Mouse (Mus musculus) MEL (cell line): ENCODE data around the gene Sept3. TPM values are rescaled to one million over a fixed set of nuclear protein-coding genes. Genes with fewer than 3 reads are reported as not detected.
A peak's percentile ranks its signal among the peaks of the same experiment; 100 is the strongest.

Experiments used
- DNase-seq: peaks from one replicate; pipeline ENCODE4 v3.0.0; 2011; ENCODE audit warnings: low read depth, low spot score
- H3K27ac ChIP-seq: 2 replicates; pipeline ENCODE4 v1.5.1; 2012; ENCODE audit warnings: low read depth, mild to moderate bottlenecking, control low read depth, low read length, moderate library complexity; ENCODE audit not compliant: control insufficient read depth
- H3K27me3 ChIP-seq, 2 experiments: fragments of 150-350 bp in 1 of 2; sonication (generic) in 1 of 2; 2 replicates each; pipeline ENCODE4 v1.6.1; 2012; ENCODE audit warnings: low read length in 2 of 2, mild to moderate bottlenecking in 2 of 2, improper control_type of control experiment in 1 of 2, moderate library complexity in 1 of 2; ENCODE audit not compliant: insufficient read depth in 2 of 2, control insufficient read depth in 1 of 2
- H3K36me3 ChIP-seq, 2 experiments: 2 replicates each; pipeline ENCODE4 v1.6.1; 2012 to 2014; ENCODE audit warnings: low read length in 2 of 2, improper control_type of control experiment in 1 of 2, inconsistent platforms in 1 of 2, mild to moderate bottlenecking in 1 of 2; ENCODE audit not compliant: insufficient read depth in 2 of 2, control insufficient read depth in 1 of 2
- H3K4me1 ChIP-seq, 2 experiments: fragments of 150-350 bp in 1 of 2; sonication (generic) in 1 of 2; 2 replicates each; pipeline ENCODE4 v1.6.1; 2012; ENCODE audit warnings: low read length in 2 of 2, improper control_type of control experiment in 1 of 2, mild to moderate bottlenecking in 1 of 2; ENCODE audit not compliant: insufficient read depth in 2 of 2, control insufficient read depth in 1 of 2
- H3K4me3 ChIP-seq, 2 experiments: fragments of 150-350 bp in 1 of 2; sonication (generic) in 1 of 2; 2 replicates each; pipeline ENCODE4 v1.5.1; 2012; ENCODE audit warnings: low read depth in 2 of 2, low read length in 2 of 2, mild to moderate bottlenecking in 2 of 2, moderate library complexity in 2 of 2, control low read depth in 1 of 2, improper control_type of control experiment in 1 of 2; ENCODE audit not compliant: control insufficient read depth in 1 of 2, insufficient read depth in 1 of 2
- H3K79me2 ChIP-seq: 2 replicates; pipeline ENCODE4 v1.6.1; 2012; ENCODE audit warnings: mild to moderate bottlenecking, low read length, moderate library complexity; ENCODE audit not compliant: control insufficient read depth, poor library complexity, insufficient read depth
- H3K9ac ChIP-seq: 2 replicates; pipeline ENCODE4 v1.6.1; 2012; ENCODE audit warnings: low read depth, mild to moderate bottlenecking, control low read depth, low read length, moderate library complexity; ENCODE audit not compliant: control insufficient read depth, poor library complexity, severe bottlenecking
- H3K9me3 ChIP-seq: fragments of 150-350 bp; sonication (generic); replicated peaks from 2 replicates; pipeline ENCODE4 v1.6.1; 2012; ENCODE audit warnings: mild to moderate bottlenecking, low read length, improper control_type of control experiment, moderate library complexity; ENCODE audit not compliant: insufficient read depth
- BHLHE40 ChIP-seq: IDR thresholded peaks from 2 replicates; pipeline ENCODE4 v1.6.1; 2012; ENCODE audit warnings: low read depth, mild to moderate bottlenecking, inconsistent platforms, low read length, improper control_type of control experiment, borderline replicate concordance
- CHD1 ChIP-seq: IDR thresholded peaks from 2 replicates; pipeline ENCODE4 v1.6.1; 2012; ENCODE audit warnings: low read depth, mild to moderate bottlenecking, inconsistent platforms, low read length, improper control_type of control experiment
- CHD2 ChIP-seq: IDR thresholded peaks from 2 replicates; pipeline ENCODE4 v1.6.1; 2011; ENCODE audit warnings: low read length, improper control_type of control experiment
- CTCF ChIP-seq, 3 experiments: IDR thresholded peaks in 2 of 3; conservative IDR thresholded peaks in 1 of 3; 2 replicates each; pipeline ENCODE4 v1.5.1; 2011 to 2012; ENCODE audit warnings: low read length in 3 of 3, low read depth in 2 of 3, mild to moderate bottlenecking in 2 of 3, improper control_type of control experiment in 1 of 3, inconsistent platforms in 1 of 3, mixed read lengths in 1 of 3, moderate library complexity in 1 of 3; ENCODE audit not compliant: control insufficient read depth in 1 of 3, insufficient read depth in 1 of 3, poor library complexity in 1 of 3, severe bottlenecking in 1 of 3
- E2F4 ChIP-seq: IDR thresholded peaks from 2 replicates; pipeline ENCODE4 v1.6.1; 2011; ENCODE audit warnings: low read depth, low read length, improper control_type of control experiment, borderline replicate concordance
- ELF1 ChIP-seq: IDR thresholded peaks from 2 replicates; pipeline ENCODE4 v1.6.1; 2014; ENCODE audit warnings: low read depth, mild to moderate bottlenecking, inconsistent platforms, low read length, improper control_type of control experiment, moderate library complexity
- ETS1 ChIP-seq: IDR thresholded peaks from 2 replicates; pipeline ENCODE4 v1.6.1; 2012; ENCODE audit warnings: low read depth, mild to moderate bottlenecking, inconsistent platforms, low read length, improper control_type of control experiment, moderate library complexity
- HCFC1 ChIP-seq: IDR thresholded peaks from 2 replicates; pipeline ENCODE4 v1.6.1; 2012; ENCODE audit warnings: low read depth, mild to moderate bottlenecking, inconsistent platforms, low read length, improper control_type of control experiment, moderate library complexity
- JUND ChIP-seq: IDR thresholded peaks from 2 replicates; pipeline ENCODE4 v1.6.1; 2011; ENCODE audit warnings: low read depth, mild to moderate bottlenecking, improper control_type of control experiment, low read length
- MAFK ChIP-seq: IDR thresholded peaks from 2 replicates; pipeline ENCODE4 v1.6.1; 2011; ENCODE audit warnings: low read depth, mild to moderate bottlenecking, low read length, improper control_type of control experiment, borderline replicate concordance
- MAX ChIP-seq: IDR thresholded peaks from 2 replicates; pipeline ENCODE4 v1.6.1; 2011; ENCODE audit warnings: low read length, improper control_type of control experiment
- MAZ ChIP-seq: IDR thresholded peaks from 2 replicates; pipeline ENCODE4 v1.6.1; 2012; ENCODE audit warnings: low read depth, mild to moderate bottlenecking, inconsistent platforms, low read length, improper control_type of control experiment
- MXI1 ChIP-seq: IDR thresholded peaks from 2 replicates; pipeline ENCODE4 v1.6.1; 2011; ENCODE audit warnings: mild to moderate bottlenecking, low read depth, low read length, improper control_type of control experiment
- MYB ChIP-seq: IDR thresholded peaks from 2 replicates; pipeline ENCODE4 v1.6.1; 2011; ENCODE audit warnings: mild to moderate bottlenecking, low read depth, low read length, improper control_type of control experiment
- POLR2A ChIP-seq, 2 experiments: IDR thresholded peaks; 2 replicates each; pipeline ENCODE4 v1.6.1; 2011 to 2012; ENCODE audit warnings: low read length in 2 of 2, mild to moderate bottlenecking in 2 of 2, control low read depth in 1 of 2, improper control_type of control experiment in 1 of 2, low read depth in 1 of 2, moderate library complexity in 1 of 2; ENCODE audit not compliant: control insufficient read depth in 1 of 2, insufficient read depth in 1 of 2, poor library complexity in 1 of 2
- POLR2AphosphoS2 ChIP-seq: IDR thresholded peaks from 2 replicates; pipeline ENCODE4 v1.6.1; 2011; ENCODE audit warnings: low read length, improper control_type of control experiment
- POLR2AphosphoS5 ChIP-seq: IDR thresholded peaks from 2 replicates; pipeline ENCODE4 v1.6.1; 2012; ENCODE audit warnings: low read depth, borderline replicate concordance, mild to moderate bottlenecking, inconsistent platforms, low read length, moderate library complexity, mixed read lengths
- RAD21 ChIP-seq: IDR thresholded peaks from 2 replicates; pipeline ENCODE4 v1.6.1; 2011; ENCODE audit warnings: mild to moderate bottlenecking, low read depth, low read length, improper control_type of control experiment
- RCOR1 ChIP-seq: IDR thresholded peaks from 2 replicates; pipeline ENCODE4 v1.6.1; 2012; ENCODE audit warnings: low read depth, mild to moderate bottlenecking, inconsistent platforms, low read length, improper control_type of control experiment
- SIN3A ChIP-seq: IDR thresholded peaks from 2 replicates; pipeline ENCODE4 v1.6.1; 2012; ENCODE audit warnings: low read length, improper control_type of control experiment, inconsistent platforms
- SMC3 ChIP-seq: IDR thresholded peaks from 2 replicates; pipeline ENCODE4 v1.6.1; 2011; ENCODE audit warnings: low read depth, low read length, improper control_type of control experiment
- TAL1 ChIP-seq: IDR thresholded peaks from 2 replicates; pipeline ENCODE4 v1.6.1; 2012; ENCODE audit warnings: mild to moderate bottlenecking, inconsistent platforms, low read length, moderate library complexity, mixed read lengths
- TBP ChIP-seq: IDR thresholded peaks from 2 replicates; pipeline ENCODE4 v1.8.0; 2011; ENCODE audit warnings: low read depth, low read length, improper control_type of control experiment
- TCF12 ChIP-seq: IDR thresholded peaks from 2 replicates; pipeline ENCODE4 v1.6.1; 2014; ENCODE audit warnings: low read depth, mild to moderate bottlenecking, inconsistent platforms, low read length, improper control_type of control experiment, moderate library complexity
- UBTF ChIP-seq: IDR thresholded peaks from 2 replicates; pipeline ENCODE4 v1.6.1; 2012; ENCODE audit warnings: low read depth, mild to moderate bottlenecking, inconsistent platforms, low read length, improper control_type of control experiment, moderate library complexity, borderline replicate concordance; ENCODE audit not compliant: insufficient read depth
- ZC3H11A ChIP-seq: IDR thresholded peaks from 2 replicates; pipeline ENCODE4 v1.6.1; 2012; ENCODE audit warnings: low read depth, mild to moderate bottlenecking, inconsistent platforms, low read length, improper control_type of control experiment
- ZKSCAN1 ChIP-seq: IDR thresholded peaks from 2 replicates; pipeline ENCODE4 v1.6.1; 2012; ENCODE audit warnings: low read depth, mild to moderate bottlenecking, inconsistent platforms, low read length, improper control_type of control experiment, moderate library complexity
- ZNF384 ChIP-seq: IDR thresholded peaks from 2 replicates; pipeline ENCODE4 v1.6.1; 2012; ENCODE audit warnings: low read depth, mild to moderate bottlenecking, inconsistent platforms, low read length, improper control_type of control experiment
- polyA plus RNA-seq, 2 experiments: library from polyadenylated mRNA; stranded (reverse) in 1 of 2; unstranded in 1 of 2; fragments of >175 nt in 1 of 2; fragments of >200 nt in 1 of 2; gene quantifications; 2 replicates each; pipeline versions ENCODE4 v1.2.1 to v1.2.4; 2012; ENCODE audit warnings: low replicate concordance in 2 of 2, low read depth in 1 of 2; ENCODE audit not compliant: insufficient read length in 2 of 2, insufficient read depth in 1 of 2, missing spikeins in 1 of 2
- total RNA-seq: library from RNA; depleted of rRNA; stranded (reverse); fragments of 300-350 nt; gene quantifications from 2 replicates; pipeline ENCODE4 v1.2.3, GENCODE M21; 2012

Sept3 gene
- total and polyA plus RNA-seq, 3 experiments: not detected

- Histone ChIP-seq H3K9ac (no peak overlapping the region), H3K4me1 (no peaks in the 10 kb centered on the region), H3K36me3 (no peaks in the 10 kb centered on the region), H3K4me3 (no peak overlapping the region), H3K27ac (no peak overlapping the region), H3K9me3 (no peaks in the 10 kb centered on the region), H3K27me3 (no peaks in the 10 kb centered on the region), H3K79me2 (no peaks in the 10 kb centered on the region)
- peak; percentile 71 for DNase-seq
- TF ChIP-seq CTCF (IDR thresholded peaks at IDR 0.05 in 2 of 3, conservative IDR thresholded peaks at IDR 0.05 in 1 of 3; ENCODE audit: control insufficient read depth in 1 of 3, insufficient read depth in 1 of 3, low read depth in 2 of 3, low read length in 3 of 3, poor library complexity in 1 of 3, severe bottlenecking in 1 of 3) (peak; percentile 76 to 96 (median 92)), MAZ (no peak), TAL1 (no peak), E2F4 (no peak), SMC3 (peak; percentile 54), ETS1 (no peak), SIN3A (no peak), ELF1 (no peak), RAD21 (peak; percentile 54), HCFC1 (no peak), CHD1 (no peak), TCF12 (no peak), ZNF384 (no peak), CHD2 (no peak), MAX (no peak), MXI1 (no peak), BHLHE40 (no peak), UBTF (no peak), ZKSCAN1 (no peak), POLR2AphosphoS5 (no peak), RCOR1 (no peak), POLR2A (IDR thresholded peaks at IDR 0.05; ENCODE audit: control insufficient read depth in 1 of 2, insufficient read depth in 1 of 2, low read depth in 1 of 2, low read length in 2 of 2, poor library complexity in 1 of 2) (no peak), MAFK (no peak), POLR2AphosphoS2 (no peak)
These were observed 3.5 kb upstream of the Sept3 start for GRCm38 (mm10) chr15:82271201-82271600.

DNA sequence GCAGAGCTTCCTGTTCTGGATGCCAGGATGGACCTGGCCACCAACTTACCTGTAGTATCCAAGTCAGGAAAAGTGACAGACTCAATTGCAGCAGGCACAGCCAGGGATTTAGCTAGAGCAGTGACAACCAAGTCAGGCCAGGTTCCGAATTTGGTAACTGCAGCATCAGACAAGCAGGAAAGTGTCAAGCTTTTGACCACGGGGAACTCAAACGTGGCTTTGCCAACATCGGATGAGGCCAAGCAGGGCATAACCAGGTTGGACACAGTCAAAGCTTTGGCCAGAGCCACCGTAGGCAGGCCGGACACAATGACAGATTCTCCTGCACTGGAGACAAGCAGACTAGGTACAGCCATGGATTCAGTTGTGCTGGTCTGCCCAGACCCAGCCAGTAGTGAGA lies 2.4 kb upstream of the Sept3 start:
- Histone ChIP-seq H3K79me2 (no peaks in the 10 kb centered on the region), H3K27ac (no peak overlapping the region), H3K4me3 (no peak overlapping the region), H3K9ac (no peak overlapping the region), H3K27me3 (no peaks in the 10 kb centered on the region), H3K36me3 (no peaks in the 10 kb centered on the region), H3K9me3 (no peaks in the 10 kb centered on the region), H3K4me1 (no peaks in the 10 kb centered on the region)
- no peak for DNase-seq
- TF ChIP-seq RCOR1 (no peak), JUND (no peak), ZC3H11A (no peak), ZKSCAN1 (no peak), POLR2AphosphoS5 (no peak), MYB (no peak), MAX (no peak), TBP (no peak), ETS1 (no peak)
